Mouse (Mus musculus) CH12.LX (cell line): ENCODE measurements around the gene Oip5. TPM values are rescaled to one million over a fixed set of nuclear protein-coding genes. Genes with fewer than 3 reads are reported as not detected.

ENCODE experiments used
- DNase-seq: peaks from one replicate; pipeline ENCODE4 v3.0.0-alpha.2; 2013; ENCODE audit errors: extremely low read depth
- H3K27ac ChIP-seq: 2 replicates; pipeline ENCODE4 v1.5.1; 2012; ENCODE audit warnings: low read depth, mild to moderate bottlenecking, control low read depth, moderate library complexity; ENCODE audit not compliant: insufficient read depth
- H3K27me3 ChIP-seq: replicated peaks from 2 replicates; pipeline ENCODE3; 2012; ENCODE audit warnings: inconsistent platforms
- H3K36me3 ChIP-seq, 2 experiments: replicated peaks in 1 of 2; 2 replicates each; pipeline versions ENCODE3 to v1.6.1; 2012; ENCODE audit warnings: inconsistent platforms in 1 of 2, low read length in 1 of 2, mild to moderate bottlenecking in 1 of 2, mixed read lengths in 1 of 2, moderate library complexity in 1 of 2; ENCODE audit not compliant: control insufficient read depth in 1 of 2, insufficient read depth in 1 of 2
- H3K4me1 ChIP-seq, 2 experiments: 2 replicates each; pipeline ENCODE4 v1.6.1; 2012; ENCODE audit warnings: inconsistent platforms in 1 of 2, moderate library complexity in 1 of 2; ENCODE audit not compliant: insufficient read depth in 2 of 2, control insufficient read depth in 1 of 2
- H3K4me2 ChIP-seq: 2 replicates; pipeline ENCODE4 v1.6.1; 2012; ENCODE audit warnings: low read depth, mild to moderate bottlenecking, control low read depth; ENCODE audit not compliant: poor library complexity, insufficient read depth, severe bottlenecking
- H3K4me3 ChIP-seq, 3 experiments: fragments of 150-350 bp in 1 of 3; sonication (generic) in 1 of 3; replicated peaks in 1 of 3; 2 replicates each; pipeline versions ENCODE3 to v1.5.1; 2011 to 2012; ENCODE audit warnings: low read depth in 2 of 3, low read length in 2 of 3, mild to moderate bottlenecking in 2 of 3, moderate library complexity in 2 of 3, control low read depth in 1 of 3, improper control_type of control experiment in 1 of 3, inconsistent platforms in 1 of 3, mixed read lengths in 1 of 3; ENCODE audit not compliant: poor library complexity in 1 of 3
- H3K79me2 ChIP-seq: replicated peaks from 2 replicates; pipeline ENCODE4 v1.6.1; 2012; ENCODE audit warnings: mild to moderate bottlenecking, moderate library complexity; ENCODE audit not compliant: control insufficient read depth, poor library complexity, insufficient read depth, severe bottlenecking; ENCODE audit errors: extremely low read depth
- H3K9ac ChIP-seq: 2 replicates; pipeline ENCODE4 v1.6.1; 2012; ENCODE audit warnings: low read depth, mild to moderate bottlenecking, control low read depth, moderate library complexity; ENCODE audit not compliant: insufficient read depth
- H3K9me3 ChIP-seq: replicated peaks from 2 replicates; pipeline ENCODE3; 2012; ENCODE audit warnings: low read length, inconsistent platforms, mixed read lengths
- BHLHE40 ChIP-seq: IDR thresholded peaks from 2 replicates; pipeline ENCODE4 v1.6.1; 2011; ENCODE audit warnings: mild to moderate bottlenecking, low read depth, low read length, improper control_type of control experiment
- CHD1 ChIP-seq: IDR thresholded peaks from 2 replicates; pipeline ENCODE4 v1.6.1; 2012; ENCODE audit warnings: low read depth, low read length, improper control_type of control experiment, inconsistent platforms
- CHD2 ChIP-seq: IDR thresholded peaks from 2 replicates; pipeline ENCODE4 v1.6.1; 2011; ENCODE audit warnings: low read length, improper control_type of control experiment
- E2F4 ChIP-seq: IDR thresholded peaks from 2 replicates; pipeline ENCODE4 v1.6.1; 2011; ENCODE audit warnings: low read depth, low read length, improper control_type of control experiment; ENCODE audit not compliant: insufficient replicate concordance
- ELF1 ChIP-seq: IDR thresholded peaks from 2 replicates; pipeline ENCODE4 v1.6.1; 2014; ENCODE audit warnings: low read depth, mild to moderate bottlenecking, inconsistent platforms, low read length, improper control_type of control experiment
- ETS1 ChIP-seq: conservative IDR thresholded peaks from 2 replicates; pipeline ENCODE4 v1.6.1; 2012; ENCODE audit warnings: low read depth, mild to moderate bottlenecking, inconsistent platforms, low read length, improper control_type of control experiment, moderate library complexity
- JUN ChIP-seq: IDR thresholded peaks from 2 replicates; pipeline ENCODE4 v1.6.1; 2011; ENCODE audit warnings: low read depth, mild to moderate bottlenecking, low read length, improper control_type of control experiment, moderate library complexity; ENCODE audit not compliant: insufficient read depth
- JUND ChIP-seq: conservative IDR thresholded peaks from 2 replicates; pipeline ENCODE4 v1.6.1; 2011; ENCODE audit warnings: low read depth, low read length, improper control_type of control experiment
- KAT2A ChIP-seq: IDR thresholded peaks from 2 replicates; pipeline ENCODE4 v1.6.1; 2012; ENCODE audit warnings: low read length, improper control_type of control experiment, inconsistent platforms; ENCODE audit not compliant: insufficient replicate concordance
- NELFE ChIP-seq: IDR thresholded peaks from 2 replicates; pipeline ENCODE4 v1.6.1; 2011; ENCODE audit warnings: low read depth, low read length, improper control_type of control experiment
- NRF1 ChIP-seq: IDR thresholded peaks from 2 replicates; pipeline ENCODE4 v1.6.1; 2014; ENCODE audit warnings: low read depth, mild to moderate bottlenecking, inconsistent platforms, low read length, improper control_type of control experiment, moderate library complexity
- POLR2A ChIP-seq: IDR thresholded peaks from 2 replicates; pipeline ENCODE4 v1.6.1; 2011; ENCODE audit warnings: low read depth, mild to moderate bottlenecking, improper control_type of control experiment, low read length
- SIN3A ChIP-seq: IDR thresholded peaks from 2 replicates; pipeline ENCODE4 v1.6.1; 2012; ENCODE audit warnings: low read length, improper control_type of control experiment, inconsistent platforms
- TBP ChIP-seq: conservative IDR thresholded peaks from 2 replicates; pipeline ENCODE4 v1.6.1; 2011; ENCODE audit warnings: low read depth, low read length, improper control_type of control experiment
- TCF12 ChIP-seq: IDR thresholded peaks from 2 replicates; pipeline ENCODE4 v1.6.1; 2014; ENCODE audit warnings: low read depth, mild to moderate bottlenecking, inconsistent platforms, low read length, improper control_type of control experiment
- UBTF ChIP-seq: IDR thresholded peaks from 2 replicates; pipeline ENCODE4 v1.6.1; 2012; ENCODE audit warnings: low read depth, mild to moderate bottlenecking, inconsistent platforms, low read length, improper control_type of control experiment, moderate library complexity
- ZNF384 ChIP-seq: IDR thresholded peaks from 2 replicates; pipeline ENCODE4 v1.6.1; 2012; ENCODE audit warnings: low read depth, low read length, improper control_type of control experiment, inconsistent platforms
- dilution Hi-C: fragments of 300-500 bp; cut with MboI; formaldehyde crosslinking; loops from 2 replicates; pipeline ENCODE4 v1.14.3; 2020; ENCODE audit warnings: low sequenced_read_pairs; ENCODE audit not compliant: extremely low pct_unique_long_range_greater_than_20kb, extremely low pct_ligation_motif_present
- in situ Hi-C: fragments of 300-500 bp; cut with MboI; formaldehyde crosslinking; loops from 3 replicates; pipeline ENCODE4 v1.14.3; 2019; ENCODE audit warnings: low sequenced_read_pairs, low pct_ligation_motif_present, low pct_unique_long_range_greater_than_20kb, mixed read lengths
- polyA plus RNA-seq: library from polyadenylated mRNA; unstranded; fragments of >175 nt; gene quantifications from 2 replicates; pipeline ENCODE4 v1.2.1, GENCODE M21; 2012; ENCODE audit warnings: low read depth; ENCODE audit not compliant: insufficient read length
- total RNA-seq, 2 experiments: library from RNA; depleted of rRNA; stranded (reverse); fragments of 300-350 nt in 1 of 2; fragments of >200 nt in 1 of 2; gene quantifications; 2 replicates each; pipeline ENCODE4 v1.2.3; 2012 to 2014

The Oip5 gene
- total and polyA plus RNA-seq, 3 experiments = 24.5 to 53.6 (median 30.1) TPM

GRCm38 (mm10) chr2:119594113-119594981, 23.9 kb downstream of the Oip5 start:
- Histone ChIP-seq H3K4me2 (peak overlapping the region; percentile 25; the same call in 1 of the 2 replicates), H3K9me3 (no peaks in the 10 kb centered on the region), H3K27me3 (no peaks in the 10 kb centered on the region), H3K79me2 (peaks cover 37% of the 10 kb centered on the region), H3K4me1 (peaks cover 7 to 28% of the 10 kb centered on the region in 2 experiments; a peak in 3 of 4 replicates), H3K4me3 (peak overlapping the region; percentile 73 to 94 (median 87)), H3K9ac (peak overlapping the region; percentile 88)
- in situ Hi-C loops = no loop called here
- peak; percentile 95 for DNase-seq
- dilution Hi-C loops = no loop called here
- TF ChIP-seq KAT2A = no peak
- no peak for TF ChIP-seq ETS1
- peak; percentile 63 for TF ChIP-seq ZNF384
- peak; percentile 96 for TF ChIP-seq UBTF
- peak; percentile 78 for TF ChIP-seq TBP
- TF ChIP-seq NELFE = peak; percentile 39; the same call in 1 of the 2 replicates
- peak; percentile 96 for TF ChIP-seq E2F4
- TF ChIP-seq POLR2A = peak; percentile 84
- peak; percentile 67 for TF ChIP-seq SIN3A
- TF ChIP-seq ELF1 = 0 out of 2 replicates have a peak, but pooled peaks have one; percentile 7
- TF ChIP-seq CHD1 = peak; percentile 88; the same call in 1 of the 2 replicates
- peak; percentile 21; the same call in 1 of the 2 replicates for TF ChIP-seq NRF1
- TF ChIP-seq CHD2 = peak; percentile 93
- TF ChIP-seq JUN = no peak
- peak; percentile 85 for TF ChIP-seq TCF12
- no peak for TF ChIP-seq JUND
- TF ChIP-seq, all 38 proteins: peak for 12
- H3K36me3 ChIP-seq = peaks cover 18 to 28% of the 10 kb centered on the region in 2 experiments
- peak overlapping the region; percentile 48 for H3K27ac ChIP-seq

- H3K9me3 ChIP-seq = no peaks in the 10 kb centered on the region
- peak overlapping the region in 2 of 3 experiments; percentile 73 to 94 for H3K4me3 ChIP-seq
- peaks cover 7 to 27% of the 10 kb centered on the region in 2 experiments; a peak in 3 of 4 replicates for H3K4me1 ChIP-seq
- H3K4me2 ChIP-seq = 0 out of 2 replicates have a peak overlapping the region, but pooled peaks have one; percentile 25
- dilution Hi-C loops = no loop called here
- H3K27ac ChIP-seq = no peak overlapping the region
- DNase-seq = no peak
- H3K79me2 ChIP-seq = peaks cover 37% of the 10 kb centered on the region
- peak overlapping the region; percentile 52; the same call in 1 of the 2 replicates for H3K9ac ChIP-seq
- no peak for TF ChIP-seq BHLHE40
- in situ Hi-C loops = no loop called here
- no peaks in the 10 kb centered on the region for H3K27me3 ChIP-seq
- peaks cover 14 to 23% of the 10 kb centered on the region in 2 experiments for H3K36me3 ChIP-seq
Measured at GRCm38 (mm10) chr2:119593765-119594112, 24.5 kb downstream of the Oip5 start.
